Mouse (Mus musculus): ENCODE data around the gene Cyld. TPM values are rescaled to one million over a fixed set of nuclear protein-coding genes. Genes with fewer than 3 reads are reported as not detected.

The Cyld gene
- polyA plus RNA-seq, 1 experiment from 2014 or later: 13.5 TPM

Other genes starting within 250 kb of the Cyld start
- gene Nkd1, start 175.7 kb upstream of the Cyld start, polyA plus RNA-seq (2014; fragmentation: Nextera tagmentation; extraction: Ambion mirVana): 47.6 and 52.8 TPM in 2 replicates
- gene Snx20, start 60.9 kb upstream of the Cyld start, polyA plus RNA-seq (2014; fragmentation: Nextera tagmentation; extraction: Ambion mirVana): 1.2 and 1.5 TPM in 2 replicates
- 0.23 and 0.29 TPM in 2 replicates for gene Nod2, start 49.7 kb upstream of the Cyld start, polyA plus RNA-seq (2014; fragmentation: Nextera tagmentation; extraction: Ambion mirVana)

All from limb, embryonic 11.5 days (tissue).